Mouse (Mus musculus): ENCODE measurements around the gene Rabggtb.

Gene Rabggtb

DNA sequence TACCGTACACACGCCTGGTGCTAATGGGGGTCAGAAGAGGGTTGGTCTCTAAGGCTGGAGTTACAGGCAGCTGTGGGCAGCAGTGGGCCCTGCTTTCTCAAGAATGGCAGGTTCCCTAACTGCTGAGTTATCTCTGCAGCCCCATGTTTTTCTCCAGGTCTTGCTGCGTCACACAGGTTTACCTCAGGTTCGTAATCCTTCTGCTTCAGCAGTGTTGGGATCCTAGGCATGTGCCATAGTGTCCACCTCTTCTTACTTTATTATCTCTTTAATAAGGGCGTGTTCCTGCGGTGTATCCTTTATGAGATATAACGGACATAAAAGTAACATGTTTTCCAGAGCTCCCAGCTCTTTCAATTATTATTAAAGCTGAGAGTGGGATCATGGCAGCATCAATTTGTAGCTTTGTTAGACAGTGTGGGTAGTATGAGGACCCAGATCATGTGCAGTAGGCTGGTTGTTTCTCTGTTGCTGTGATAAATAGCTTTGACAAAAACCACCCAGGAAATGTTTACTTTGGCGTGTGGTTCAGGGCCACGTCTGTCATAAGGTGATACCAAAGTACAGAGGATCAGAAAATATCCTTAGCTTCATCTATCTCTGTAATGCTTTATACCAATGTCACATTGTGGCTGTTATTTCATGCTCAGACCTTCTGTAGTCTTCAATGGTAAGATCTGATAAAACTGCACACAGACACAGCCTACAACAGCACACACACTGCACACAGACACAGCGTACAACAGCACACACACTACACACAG is 8.5 kb upstream of the Rabggtb start:
- DNase-seq (ENCODE audit: low spot score in 2 of 2), result no peak

DNA sequence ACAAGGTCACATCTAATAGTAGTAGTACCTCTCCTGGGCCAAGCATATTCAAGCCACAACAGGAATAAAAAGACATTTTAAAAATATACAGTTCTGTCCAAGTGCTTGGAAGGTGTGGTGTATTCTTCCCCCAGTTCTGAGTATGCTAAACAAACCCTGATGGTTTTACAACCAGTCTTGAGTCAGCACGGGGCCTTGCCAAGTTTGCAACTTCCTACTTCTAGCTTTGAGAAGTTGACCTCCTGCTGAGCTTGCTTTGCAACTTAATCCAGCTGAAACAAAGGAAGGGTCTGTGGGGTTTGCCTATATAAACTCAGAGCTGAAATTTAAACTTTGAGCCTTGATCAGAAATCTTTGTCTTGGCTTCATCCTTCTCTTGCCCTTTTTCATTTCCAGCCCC is 4.4 kb upstream of the Rabggtb start:
- no peak for DNase-seq (ENCODE audit: low spot score in 2 of 2)

DNA sequence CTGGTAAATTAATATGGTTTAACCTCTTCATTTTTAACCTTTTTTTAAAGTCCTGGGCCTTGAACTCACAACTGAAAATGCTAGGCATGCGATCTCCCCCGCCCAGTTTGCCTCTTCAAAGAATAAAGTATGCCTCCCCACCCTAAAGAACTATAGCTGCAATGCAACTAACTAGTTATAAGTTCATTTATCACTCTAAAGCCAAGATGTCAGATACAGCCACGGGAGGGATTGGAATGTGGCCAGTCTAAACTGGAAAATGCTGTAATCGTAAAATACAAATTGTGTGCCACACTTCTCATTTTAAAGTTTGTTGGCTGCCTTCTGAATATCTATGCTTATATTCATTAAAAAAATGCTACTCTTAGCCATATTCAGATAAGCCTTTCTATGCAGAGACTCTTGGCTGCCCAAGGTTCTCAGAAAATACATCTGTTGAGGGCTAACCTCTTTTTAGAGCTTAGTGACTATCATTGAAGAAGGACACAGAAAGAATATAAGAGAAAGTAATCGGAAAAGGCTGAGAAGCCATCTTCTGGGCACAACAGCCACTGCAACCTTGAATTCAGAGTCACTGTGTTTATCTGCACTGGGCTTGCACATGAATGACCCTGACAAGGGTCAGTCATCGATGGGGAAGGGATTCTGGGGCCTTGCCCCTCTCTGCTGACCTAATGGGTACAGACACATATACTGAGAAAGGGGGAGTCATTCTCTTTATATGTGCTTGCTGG is 868 bp upstream of the Rabggtb start:
- DNase-seq (ENCODE audit: low spot score in 2 of 2), result no peak

DNA sequence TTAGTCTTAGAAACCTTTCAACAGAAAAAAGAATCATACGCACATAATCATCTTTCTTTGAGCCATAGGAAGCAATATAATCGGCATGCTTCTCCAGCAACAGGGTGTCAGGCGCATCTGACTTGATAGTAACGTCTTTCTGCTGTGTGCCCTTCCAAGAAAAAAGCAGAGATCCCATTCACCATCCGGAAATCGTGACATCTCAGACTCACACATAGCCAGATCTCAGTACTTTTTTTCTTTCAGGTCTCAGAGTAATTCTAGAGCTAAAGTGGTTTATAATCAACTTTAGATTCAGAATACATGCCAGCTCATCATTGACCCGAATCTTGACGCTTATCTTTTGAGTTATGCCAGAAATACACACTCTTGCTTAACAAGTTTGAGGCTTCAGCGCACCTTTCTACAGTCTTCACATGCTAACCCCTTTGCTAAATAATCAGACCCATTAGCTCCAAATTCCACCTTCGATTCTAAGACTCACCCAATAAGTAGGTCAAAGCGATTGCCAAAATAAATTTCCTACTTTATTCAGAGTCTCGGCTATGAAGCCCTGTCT is 848 bp downstream of the Rabggtb start:
- DNase-seq (ENCODE audit: low spot score in 2 of 2), result no peak

DNA sequence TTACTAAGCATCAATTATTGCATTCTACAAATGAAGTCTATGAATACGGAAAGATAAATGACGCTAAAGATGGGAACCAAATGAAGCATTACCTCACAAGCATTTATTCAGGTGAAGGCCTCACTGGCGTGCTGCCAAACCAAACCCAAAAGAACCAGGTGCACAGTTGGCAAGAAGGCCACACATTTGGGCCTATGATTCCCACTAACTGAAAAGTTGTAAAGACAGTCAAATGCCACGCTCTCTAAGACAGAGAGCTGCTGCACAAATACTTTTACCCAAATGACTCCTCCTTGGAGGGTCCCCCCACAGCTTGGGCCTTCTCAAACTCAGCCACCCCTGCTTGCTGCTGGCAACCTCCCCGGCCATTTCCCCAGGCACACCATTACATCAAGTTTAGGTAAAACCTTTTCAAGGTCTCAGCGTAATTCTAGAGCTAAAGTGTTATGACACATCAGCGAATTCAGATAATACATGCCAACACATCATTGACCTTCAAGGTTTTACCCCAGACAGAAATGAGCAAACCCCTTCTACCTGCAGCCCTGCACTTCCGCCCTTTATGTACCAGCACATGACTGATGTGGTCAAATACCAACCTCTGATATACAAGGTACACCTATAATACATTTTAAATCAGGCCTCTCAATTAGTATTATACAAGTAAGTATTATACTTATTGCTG is 1.5 kb downstream of the Rabggtb start:
- DNase-seq (ENCODE audit: low spot score in 2 of 2), result no peak

DNA sequence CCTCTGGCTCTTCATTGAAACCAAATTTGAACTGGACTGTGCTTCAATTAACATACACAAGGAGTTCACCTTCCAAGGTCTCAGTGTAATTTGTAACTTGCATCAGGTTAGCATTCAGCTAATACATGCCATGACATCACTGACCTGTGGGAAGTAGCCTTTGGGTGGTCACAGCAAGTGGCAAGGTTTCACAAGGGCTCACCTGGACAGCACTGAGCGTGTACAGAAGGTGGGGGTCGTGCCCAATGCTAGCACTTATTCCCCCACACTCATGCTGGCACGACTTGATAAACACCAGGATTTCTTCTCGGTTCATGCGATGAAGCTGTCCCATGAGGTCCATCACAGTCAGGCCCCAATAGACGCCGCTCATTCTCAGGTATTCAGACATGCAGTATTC is 2.3 kb downstream of the Rabggtb start:
- no peak for DNase-seq (ENCODE audit: low spot score in 2 of 2)

DNA sequence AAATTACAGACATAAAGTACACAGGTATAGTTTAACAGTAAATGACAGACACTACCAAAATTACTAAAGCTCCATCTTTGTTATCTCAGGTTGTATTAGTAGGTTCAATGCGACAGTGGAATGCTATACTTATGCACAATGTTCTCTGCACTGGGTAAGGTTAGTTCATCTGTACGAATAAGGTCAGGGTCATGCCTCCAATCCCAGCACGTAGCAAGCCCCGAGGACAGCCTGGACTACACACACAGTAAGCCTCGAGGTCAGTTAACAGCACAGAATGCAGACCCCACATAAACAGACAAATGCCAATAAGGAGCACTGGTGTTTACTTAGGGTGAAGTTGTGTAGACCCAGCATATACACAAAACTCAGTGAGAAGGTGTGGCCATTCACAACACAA is 3.9 kb downstream of the Rabggtb start:
- DNase-seq (ENCODE audit: low spot score in 2 of 2), result no peak

DNA sequence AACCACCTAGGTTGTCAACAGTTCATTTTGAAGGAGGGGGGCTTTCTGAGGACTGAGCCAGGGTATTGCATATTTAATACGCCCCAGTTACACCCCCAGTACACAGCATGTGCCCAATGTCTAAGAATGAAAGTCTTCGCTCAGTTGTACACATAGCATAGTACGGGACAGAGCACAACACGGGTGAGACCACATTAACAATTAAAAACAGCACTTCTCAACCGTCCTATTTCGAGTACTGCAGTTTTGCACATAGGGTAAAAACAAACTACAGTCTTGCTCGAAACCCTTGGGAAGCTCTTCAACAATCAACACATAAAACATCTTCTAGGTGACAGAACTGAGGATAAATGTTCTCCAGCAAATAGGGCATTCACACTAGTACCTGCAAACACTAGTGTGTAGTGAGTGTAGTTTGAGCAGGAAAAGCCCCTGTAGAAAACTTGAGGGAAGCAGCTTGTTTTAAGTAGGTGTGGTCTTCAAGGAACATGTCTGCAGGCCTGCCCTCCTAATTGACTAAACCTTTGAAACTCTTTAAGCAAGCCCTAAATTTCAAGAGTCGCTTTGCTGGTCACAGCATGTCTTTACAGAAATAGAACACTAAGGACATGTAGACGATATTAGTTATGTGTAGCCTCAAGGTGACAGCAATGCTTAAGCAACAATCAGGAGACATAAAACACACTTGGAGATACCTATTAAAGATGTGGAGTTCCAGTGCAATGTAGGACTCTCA is 6.5 kb downstream of the Rabggtb start, which contains the start of gene Msh4:
Msh4 (minus strand) TSS at position 3 of the 736 bp plus-strand sequence.
- no peak for DNase-seq (ENCODE audit: low spot score in 2 of 2)

DNA sequence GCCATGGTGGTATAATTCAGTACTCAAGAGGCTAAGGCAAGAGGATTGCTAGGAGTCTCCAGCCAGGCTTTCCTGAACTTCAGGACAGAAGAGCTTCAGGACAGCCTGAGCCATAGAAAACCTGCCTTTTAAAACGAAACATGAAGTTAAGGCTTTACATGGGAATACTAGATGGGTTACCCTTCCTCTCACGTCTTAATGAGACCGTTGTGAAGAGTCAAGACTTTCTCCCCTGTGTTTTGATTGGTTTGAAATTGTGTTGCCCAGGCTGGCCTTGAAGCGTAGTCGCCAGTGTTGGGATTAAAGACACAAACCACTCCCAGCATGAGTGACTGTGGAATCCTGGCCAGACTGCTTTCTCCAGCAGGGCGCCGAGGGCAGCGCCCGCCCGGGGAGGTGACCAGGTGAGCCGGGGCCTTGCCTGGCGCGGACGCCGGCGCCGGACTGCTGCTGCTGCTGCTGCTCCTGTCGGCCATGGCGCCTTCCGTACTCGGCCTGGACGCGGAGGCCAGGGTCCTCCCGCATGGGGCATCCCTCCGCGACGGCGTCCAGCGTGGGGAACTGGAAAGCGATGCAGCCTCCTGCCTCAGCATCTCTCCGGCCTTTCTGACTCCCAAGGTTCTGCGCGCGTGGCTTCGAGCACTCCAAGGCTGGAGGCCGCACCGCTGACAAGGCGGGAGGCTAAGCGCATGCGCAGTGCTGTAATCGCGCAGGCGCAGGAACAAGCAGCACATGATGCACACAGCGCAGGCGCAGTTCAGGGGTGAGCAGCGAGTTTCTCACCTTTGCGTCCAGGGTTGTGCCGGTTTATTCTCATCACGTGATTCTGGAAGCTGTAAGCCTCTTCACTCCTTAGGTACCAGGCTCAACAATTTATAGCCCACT is 7.3 kb downstream of the Rabggtb start:
- DNase-seq (ENCODE audit: low spot score in 2 of 2), result no peak

DNA sequence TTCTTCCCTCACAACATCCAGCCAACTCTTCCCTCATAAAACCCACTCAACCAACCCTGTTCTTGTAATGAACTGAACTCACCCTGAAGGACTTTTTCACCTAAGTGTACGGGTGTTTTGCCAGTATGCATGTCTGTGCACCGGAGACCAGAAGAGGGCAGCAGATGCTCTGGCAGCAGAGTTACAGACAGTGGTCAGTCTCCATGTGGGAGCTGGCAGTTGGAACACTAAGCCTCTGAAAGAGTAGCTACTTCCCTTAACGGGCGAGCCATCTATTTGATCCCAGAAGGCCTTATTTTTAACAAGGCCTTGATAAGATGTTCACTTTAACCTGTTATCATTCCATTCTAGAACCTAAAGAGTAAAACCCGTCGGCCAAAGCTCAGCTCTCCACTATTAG is 8.2 kb downstream of the Rabggtb start:
- peak in 1 of 2 experiments; percentile 25 for DNase-seq (ENCODE audit: low spot score in 2 of 2)

DNA sequence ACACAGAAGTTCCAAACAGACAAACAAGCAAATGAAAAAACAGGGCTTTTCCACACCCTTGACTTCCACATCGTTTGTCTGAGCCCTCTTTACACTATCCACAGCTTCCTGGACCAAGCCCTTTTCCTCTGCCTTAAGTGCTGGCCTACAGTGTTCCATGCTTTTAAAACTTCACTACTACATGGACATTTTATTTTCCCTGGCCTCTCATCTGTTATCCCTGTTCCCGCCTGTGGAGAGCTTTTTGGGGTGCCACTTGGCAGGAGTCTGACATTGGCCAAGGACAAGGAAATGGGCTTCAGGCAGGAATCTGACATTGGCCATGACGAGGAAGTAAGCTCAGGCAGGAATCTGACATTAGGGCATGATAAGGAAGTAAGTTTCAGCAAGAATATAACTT is 10.2 kb downstream of the Rabggtb start:
- no peak for DNase-seq (ENCODE audit: low spot score in 2 of 2)

DNA sequence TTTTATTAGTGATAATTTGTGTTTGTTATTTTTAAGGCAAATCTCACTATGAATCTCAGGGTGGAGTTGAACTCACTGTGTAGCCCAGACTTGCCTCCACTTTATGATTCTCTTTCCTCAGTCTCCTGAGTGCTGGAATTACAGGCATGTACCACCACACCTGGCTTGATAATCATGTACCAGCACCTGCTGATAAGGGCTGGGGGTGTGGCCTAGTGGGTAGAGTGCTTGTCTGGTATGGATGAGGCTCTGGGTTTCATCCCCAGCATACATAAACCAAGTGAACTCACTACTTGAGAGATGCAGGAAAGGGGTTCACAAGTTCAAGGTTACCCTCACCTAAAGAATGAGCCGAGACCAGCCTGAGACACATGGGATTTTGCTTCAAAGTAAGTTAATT is 10.9 kb downstream of the Rabggtb start:
- DNase-seq (ENCODE audit: low spot score in 2 of 2), result no peak

DNA sequence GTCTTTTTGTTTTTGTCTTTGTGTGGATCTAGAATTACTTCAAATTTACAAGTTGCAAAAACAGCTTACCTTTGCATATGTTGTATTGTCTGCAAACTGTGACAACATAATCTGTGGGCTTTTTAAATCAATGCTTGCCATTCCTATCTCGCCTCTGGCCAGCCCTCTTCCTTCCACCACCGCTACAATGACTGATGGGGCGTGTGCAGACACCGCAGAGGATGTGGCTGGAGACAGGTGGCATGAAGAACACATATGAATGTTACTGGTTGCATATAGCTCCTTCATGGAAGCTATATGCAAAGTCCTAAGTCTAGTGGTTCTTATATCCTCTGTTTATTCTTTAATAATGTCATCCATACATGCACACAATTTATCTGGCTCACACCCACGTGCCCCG is 15.6 kb downstream of the Rabggtb start:
- DNase-seq (ENCODE audit: low spot score in 2 of 2), result no peak

DNA sequence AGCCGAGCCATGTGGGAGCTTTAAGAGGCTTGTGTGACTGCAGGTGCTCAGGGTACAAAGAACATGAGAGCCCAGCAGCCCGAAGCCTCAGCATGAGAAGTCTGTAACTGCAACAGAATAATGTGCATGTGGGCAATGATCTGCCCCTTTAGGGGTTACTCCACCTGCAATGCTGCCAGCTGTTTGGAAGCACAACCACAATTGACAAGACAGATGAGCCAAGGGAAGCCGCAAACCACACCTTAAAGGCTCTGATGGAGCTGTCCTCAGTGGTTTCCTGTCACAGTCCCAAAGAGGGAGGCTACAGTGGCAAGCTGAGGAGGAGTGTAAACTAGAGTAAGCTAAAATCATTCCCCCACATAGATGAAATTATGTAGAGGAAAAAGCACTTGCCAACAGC is 17.4 kb downstream of the Rabggtb start:
- DNase-seq (ENCODE audit: low spot score in 2 of 2), result no peak

DNA sequence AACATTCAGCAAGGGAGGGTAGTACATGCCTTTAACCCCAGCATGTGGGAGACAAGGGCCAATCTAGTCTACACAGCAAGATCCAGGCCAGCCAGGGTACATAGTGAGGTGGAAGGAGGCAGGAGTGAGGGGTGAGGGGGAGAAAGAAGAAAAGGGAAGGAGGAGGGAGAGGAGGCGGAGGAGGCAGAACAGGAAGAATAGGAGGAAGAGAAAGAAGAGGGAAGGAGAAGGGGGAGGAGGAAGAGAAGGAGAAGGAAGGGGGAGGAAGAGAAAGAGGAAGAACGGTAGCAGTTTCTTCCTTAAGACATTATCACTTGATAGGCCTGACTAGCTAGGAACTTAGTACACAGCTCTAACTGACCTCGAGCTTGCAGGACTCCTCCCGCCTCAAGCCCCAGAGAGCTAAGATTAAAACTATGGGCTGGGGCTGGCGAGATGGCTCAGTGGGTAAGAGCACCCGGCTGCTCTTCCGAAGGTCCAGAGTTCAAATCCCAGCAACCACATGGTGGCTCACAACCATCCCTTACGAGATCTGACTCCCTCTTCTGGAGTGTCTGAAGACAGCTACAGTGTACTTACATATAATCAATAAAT is 23.5 kb downstream of the Rabggtb start:
- no peak for DNase-seq (ENCODE audit: low spot score in 2 of 2)

DNA sequence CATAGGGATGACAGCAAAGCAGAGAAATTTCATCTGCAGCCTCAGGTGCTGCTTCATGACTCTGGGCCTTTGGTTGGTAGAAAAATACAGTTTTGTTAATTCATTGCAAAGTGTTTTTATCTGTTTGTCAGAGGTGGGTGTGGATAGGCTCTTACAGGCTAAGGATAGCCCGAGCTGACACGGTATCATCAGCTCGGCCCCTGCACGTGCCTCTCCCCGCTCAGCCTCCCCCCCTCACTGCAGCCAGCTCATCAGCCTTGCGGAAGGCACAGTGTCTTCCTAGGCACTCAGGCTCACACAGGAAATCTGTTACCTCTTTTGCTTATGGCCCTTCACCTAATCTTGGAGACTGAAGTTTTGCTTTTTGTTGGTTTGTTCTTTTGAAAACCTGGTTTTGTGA is 24.7 kb downstream of the Rabggtb start:
- DNase-seq (ENCODE audit: low spot score in 2 of 2), result no peak

DNA sequence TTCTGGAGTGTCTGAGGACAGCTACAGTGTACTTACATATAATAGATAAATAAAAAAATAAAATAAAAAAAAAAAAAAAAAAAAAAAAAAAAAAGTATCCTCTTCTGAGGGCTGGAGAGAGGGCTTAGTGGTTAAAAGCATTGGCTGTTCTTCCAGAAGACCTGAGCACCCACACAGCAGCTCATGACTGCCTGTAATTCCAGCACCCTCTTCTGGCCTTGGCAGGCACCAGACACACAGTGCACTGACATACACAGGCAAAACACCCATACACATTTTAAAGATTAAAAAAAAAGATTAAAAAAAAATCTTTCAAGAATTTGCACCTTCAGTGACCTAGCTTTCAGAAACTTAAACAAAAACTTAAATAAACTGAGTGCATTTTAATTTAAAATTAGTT is 26.5 kb downstream of the Rabggtb start:
- DNase-seq (ENCODE audit: low spot score in 2 of 2), result no peak

DNA sequence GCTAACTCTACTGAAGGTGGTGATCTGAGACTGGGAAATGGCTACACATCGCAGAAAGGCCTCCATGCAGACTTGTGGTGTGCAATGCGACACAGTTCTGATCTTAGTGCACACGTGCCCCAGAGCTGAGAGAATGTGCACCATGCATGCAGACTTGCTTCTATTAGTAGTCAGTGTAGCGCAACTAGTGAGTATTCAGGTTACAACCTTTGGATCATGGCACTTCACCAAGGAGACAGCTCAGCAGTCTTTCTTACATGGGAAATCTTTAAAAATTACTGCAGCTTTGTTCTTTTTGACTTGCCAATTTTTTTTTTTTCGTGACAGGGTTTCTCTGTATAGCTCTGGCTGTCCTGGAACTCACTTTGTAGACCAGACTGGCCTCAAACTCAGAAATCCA is 41.4 kb downstream of the Rabggtb start:
- DNase-seq (ENCODE audit: low spot score in 2 of 2), result no peak

DNA sequence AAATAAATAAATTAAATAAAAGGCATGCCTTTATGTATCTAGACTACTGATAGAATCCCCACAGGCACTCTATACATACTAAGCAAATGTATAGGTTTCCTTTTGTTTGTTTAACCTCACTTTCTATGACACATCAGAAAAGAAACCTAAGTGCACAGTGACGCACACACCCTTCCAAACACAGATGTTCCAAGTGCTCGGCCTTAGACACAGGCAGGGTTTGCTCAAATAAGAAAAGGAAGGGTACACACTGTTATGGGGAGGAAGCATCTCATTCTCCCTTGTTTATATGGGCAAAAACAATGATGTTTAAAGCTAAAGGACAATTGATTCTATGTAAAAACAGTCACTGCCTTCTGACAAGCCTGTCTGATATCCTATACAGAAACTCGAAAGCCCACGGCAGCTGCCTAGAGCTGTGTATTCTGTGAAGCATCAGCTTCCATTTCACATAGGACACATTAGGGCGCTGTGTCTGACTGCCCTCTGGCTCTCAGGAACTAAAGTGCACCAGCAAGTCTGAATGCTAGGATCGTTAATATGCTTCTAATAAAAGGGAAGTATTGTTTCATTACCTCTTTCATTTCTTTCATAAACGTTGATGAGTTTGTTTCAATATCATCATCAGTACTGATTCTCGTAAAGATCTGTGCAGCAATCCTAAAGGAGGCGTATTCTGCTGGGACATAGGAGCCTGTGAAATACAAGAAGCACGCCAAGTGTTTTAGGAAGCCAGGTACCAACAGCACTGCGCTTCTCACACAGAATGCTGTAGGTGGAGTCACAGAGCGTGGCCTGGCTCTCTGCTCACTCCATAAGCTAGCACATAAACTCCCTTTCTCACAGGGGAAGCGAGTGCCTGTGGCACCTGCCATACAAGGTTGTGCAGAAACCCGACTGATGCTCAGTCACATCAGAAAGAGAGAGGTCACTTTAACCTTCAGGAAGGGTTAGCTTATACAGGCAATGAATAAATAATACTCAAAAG is 45.4 kb downstream of the Rabggtb start:
- DNase-seq (ENCODE audit: low spot score in 2 of 2), result no peak
